Mouse (Mus musculus) left cerebral cortex, postnatal 36 days (tissue): ENCODE measurements at regions not wholly inside any gene's neighbourhood (a gene's known extent, or its start where the extent isn't known, plus 50 kb on each side); places are given as distances from the start of the nearest gene placed in this dataset.

Experiments used
- DNase-seq, 2 experiments: peaks; one replicate each; pipeline ENCODE4 v3.0.0; 2021 to 2022; ENCODE audit warnings: low spot score in 2 of 2, mixed read lengths in 1 of 2
- intact Hi-C: fragments of 180-260 bp; cut with DNase I; formaldehyde crosslinking; loops from one replicate; pipeline ENCODE4 v1.15.1; 2025

GRCm38 (mm10) chr16:50863565-50863964 lies 272.6 kb upstream of the Ccdc54 start:
- no peak for DNase-seq
- intact Hi-C loops, result no loop called here

DNA sequence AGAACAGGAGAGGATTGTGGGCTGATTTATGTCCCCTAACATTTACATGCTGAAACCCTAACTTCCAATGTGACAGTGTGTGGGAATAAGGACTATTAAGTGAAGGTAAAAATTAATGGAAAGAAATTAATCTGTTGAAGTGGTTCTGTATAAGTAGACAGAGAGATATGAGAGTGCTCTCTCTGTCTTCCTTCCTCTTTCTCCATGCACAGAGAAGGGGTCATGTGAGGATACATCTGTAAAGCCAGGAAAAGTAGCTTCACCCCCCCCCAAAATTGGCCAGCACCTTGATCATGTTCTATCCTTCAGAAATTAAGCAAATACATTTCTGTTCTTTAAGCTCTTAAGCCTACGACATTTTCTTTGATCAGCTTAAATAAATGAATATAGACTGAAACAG lies 268.6 kb upstream of the Ccdc54 start:
- no peak for DNase-seq
- intact Hi-C loops, result no loop called here

- intact Hi-C loops, result no loop called here
- DNase-seq, result no peak
Observed at GRCm38 (mm10) chr16:50852081-50852480, 261.1 kb upstream of the Ccdc54 start.

DNA sequence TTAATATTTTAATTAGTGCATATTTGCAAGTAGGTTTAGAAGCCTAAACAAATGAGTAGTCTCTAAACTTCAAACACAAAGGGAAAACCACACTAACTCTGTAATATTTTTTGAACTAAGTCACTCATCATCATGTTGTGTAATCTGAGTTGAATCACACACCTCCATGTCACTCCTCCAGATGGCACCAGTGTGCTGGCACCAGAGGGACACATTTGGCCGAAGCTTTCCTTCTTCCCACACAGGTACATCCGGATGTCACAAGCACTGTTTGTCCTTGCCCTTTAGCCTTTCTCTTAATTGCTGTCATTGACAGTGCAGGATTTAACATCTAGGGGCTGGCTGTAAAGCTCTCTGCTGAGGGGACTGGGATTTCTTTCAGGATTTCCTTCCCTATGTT lies 256.7 kb upstream of the Ccdc54 start:
- DNase-seq, result peak; percentile 18

DNA sequence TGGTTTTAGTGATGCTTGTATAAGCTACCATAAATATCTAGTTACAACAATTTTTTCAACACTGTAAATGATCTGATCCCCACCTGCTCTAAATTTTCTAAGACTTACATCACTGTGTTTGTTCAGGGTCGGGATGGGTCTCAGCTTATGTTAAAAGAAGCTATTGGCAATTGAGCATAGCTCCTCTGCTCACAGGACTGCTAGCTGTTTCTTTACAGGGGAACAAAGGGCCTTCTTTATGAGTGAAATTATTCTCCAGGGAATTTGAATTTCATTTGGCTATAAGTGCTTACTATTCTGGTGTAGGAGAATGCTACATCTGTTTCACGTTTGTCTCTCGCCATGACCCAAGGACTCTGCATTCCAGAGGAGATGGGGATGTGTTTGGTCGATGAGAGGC lies 255.6 kb upstream of the Ccdc54 start:
- intact Hi-C loops, result no loop called here
- DNase-seq, result no peak

More for the DNA sequence above, 256.7 kb upstream of the Ccdc54 start:
- intact Hi-C loops, result no loop called here

GRCm38 (mm10) chr16:50841677-50842580 lies 251.0 kb upstream of the Ccdc54 start:
- intact Hi-C loops, result loop anchor here (5.0 kb wide), 2 partner anchors 475 to 1340 kb away; no protein-coding TSS in a partner anchor
- DNase-seq, result peak; percentile 66 to 75

DNA sequence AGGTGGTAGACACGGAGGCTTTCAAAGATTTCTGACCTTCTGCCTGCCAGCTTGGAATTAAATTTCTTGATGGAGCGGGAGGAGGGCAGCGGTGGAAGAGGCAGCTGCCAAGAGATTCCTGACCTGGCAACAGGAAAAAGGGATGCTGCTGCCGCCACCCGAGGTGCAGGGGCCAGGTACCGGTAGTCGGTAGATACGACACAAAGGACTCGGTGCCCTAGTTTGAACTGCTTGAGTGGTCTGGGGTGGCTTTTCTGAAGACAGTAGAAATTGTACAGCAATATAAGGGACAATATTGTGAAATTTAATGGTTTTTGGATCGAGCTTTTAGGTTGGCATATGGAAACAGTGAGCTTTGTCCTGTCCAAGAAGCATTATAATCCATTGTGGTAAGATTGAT lies 250.3 kb upstream of the Ccdc54 start:
- intact Hi-C loops, result loop anchor here (5.0 kb wide), 2 partner anchors 476 to 1341 kb away; no protein-coding TSS in a partner anchor

DNA sequence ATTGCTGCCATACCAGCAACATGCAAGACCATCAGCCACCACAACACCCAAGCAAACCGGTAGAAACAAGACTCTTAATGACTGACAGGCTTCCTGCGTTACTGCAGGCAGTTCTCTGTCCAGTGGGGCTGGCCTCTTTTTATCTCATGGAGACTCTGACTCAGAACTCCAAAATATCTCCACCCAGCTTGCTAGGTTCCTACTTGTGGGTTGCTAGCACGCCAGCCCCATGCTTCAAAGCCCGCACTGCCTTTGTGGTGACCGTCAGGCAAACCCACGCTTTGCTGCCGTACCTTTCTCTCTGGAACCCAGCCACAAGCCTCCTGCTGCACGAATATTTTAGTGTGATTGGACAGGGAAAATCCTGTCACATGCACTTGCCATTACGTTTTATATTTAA lies 248.7 kb upstream of the Ccdc54 start:
- intact Hi-C loops, result loop anchor here (5.0 kb wide), 2 partner anchors 478 to 1343 kb away; no protein-coding TSS in a partner anchor
- peak; percentile 21 to 37 for DNase-seq

More for the DNA sequence above, 250.3 kb upstream of the Ccdc54 start:
- no peak for DNase-seq

DNA sequence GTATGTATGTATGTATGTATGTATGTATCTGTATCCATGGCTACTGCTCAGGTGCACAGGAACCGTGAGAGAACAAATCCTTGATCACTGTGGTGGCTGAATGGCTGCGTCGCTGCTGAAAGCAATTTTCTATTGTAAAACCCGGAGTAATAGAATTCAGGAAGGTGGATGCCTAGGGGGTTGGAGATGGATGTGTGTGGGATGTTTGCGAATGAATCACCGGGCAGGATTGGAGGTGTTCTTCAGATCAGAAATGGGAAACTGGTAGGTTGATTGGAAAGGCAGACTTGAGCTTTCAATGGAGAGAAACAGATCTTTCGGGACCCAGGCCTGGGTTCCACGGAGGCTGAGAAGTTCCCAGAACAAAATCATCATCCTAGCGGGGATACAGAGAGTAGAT lies 246.5 kb upstream of the Ccdc54 start:
- no peak for DNase-seq
- intact Hi-C loops, result no loop called here

DNA sequence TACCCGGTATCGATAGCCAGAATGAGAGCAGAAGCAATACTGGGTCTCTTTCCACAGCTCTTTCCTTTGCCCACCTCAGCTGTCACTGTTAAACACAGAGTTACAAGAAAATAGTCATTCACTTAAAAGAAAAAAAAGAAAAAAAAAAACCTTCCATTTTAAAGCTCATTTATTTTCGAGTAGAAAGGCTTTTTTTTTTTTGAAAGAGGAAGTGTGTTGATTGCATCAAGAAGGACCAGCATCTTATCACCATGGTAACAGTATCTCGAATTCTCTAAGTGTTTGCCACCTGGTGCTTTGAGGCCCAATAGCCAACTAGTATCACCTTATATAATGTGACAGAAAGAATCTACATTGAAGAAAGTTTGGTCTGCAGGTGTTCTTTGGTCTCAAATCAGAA lies 245.5 kb upstream of the Ccdc54 start:
- intact Hi-C loops, result no loop called here
- no peak for DNase-seq

DNA sequence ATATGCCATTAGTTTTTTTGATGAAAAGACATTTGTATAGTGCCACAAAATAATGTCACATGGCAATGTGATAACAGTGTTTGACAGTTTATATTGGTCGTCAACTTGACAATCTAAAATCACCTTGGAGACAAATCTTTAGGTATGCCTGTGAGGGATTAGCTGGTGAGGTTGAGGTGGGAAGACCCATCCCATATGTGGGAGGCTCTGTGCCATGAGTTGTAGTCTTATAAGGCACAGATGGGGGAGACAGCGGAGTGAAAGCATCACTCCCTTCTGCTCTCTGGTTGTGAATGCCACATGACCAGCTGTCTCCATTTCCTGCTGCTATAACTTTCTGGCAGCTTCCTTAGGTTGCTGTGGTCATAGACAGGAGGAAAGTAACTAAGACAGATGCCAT lies 242.4 kb upstream of the Ccdc54 start:
- DNase-seq, result no peak
- intact Hi-C loops, result no loop called here

DNA sequence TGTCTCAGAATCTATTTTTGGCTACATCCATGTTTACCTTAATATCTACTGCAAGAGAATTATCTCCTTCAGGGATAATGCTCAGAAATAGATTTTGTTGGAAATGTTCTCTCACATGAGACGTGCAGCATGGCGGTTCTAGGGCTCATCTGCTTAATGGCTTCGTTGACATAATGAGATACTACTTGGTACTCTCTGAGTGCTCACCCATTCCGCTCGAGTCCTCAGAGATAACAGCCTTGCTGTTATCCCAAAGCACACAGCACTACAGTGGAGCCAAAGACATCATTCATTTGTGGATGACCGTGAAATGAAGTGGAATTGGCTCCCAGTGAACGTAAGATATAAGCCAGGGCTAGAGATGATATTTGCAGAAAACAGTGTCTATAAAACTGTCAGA lies 231.4 kb upstream of the Ccdc54 start:
- intact Hi-C loops, result no loop called here

GRCm38 (mm10) chr16:50814626-50815025 lies 223.7 kb upstream of the Ccdc54 start:
- no peak for DNase-seq
- intact Hi-C loops, result no loop called here

More for the DNA sequence above, 231.4 kb upstream of the Ccdc54 start:
- no peak for DNase-seq

DNA sequence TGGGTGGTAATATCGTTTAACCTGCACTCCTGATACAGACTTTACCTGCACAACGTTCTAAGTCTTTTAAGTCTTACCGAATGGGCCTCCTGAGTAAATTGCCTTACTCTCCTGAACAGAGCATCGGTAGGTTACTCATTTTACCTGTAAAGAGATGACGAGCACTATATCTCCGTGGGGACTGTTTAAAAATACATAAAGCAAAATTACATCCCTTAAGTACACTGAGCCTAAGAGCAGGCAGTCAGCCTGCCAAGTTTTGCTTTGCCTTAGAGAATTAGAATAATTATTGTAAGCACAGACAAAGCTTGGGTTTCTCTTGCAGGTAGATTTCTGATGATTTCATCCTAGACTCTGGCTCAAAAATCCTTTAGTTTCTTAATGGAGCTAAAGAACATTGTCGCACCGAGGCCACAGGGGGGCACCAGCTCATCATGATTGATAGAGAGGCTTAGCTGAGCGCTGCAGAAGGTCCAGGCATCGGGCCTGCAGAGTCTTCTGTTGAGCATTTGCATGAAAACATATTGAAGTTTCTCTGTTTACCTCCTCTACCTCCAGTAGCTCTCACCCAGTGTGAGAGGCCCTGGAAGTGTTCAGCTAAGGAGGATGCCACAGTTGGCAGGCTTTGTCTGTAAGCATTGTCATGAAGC lies 208.3 kb upstream of the Ccdc54 start:
- DNase-seq, result peak; percentile 68 to 71
- intact Hi-C loops, result no loop called here

GRCm38 (mm10) chr16:50798095-50798494 lies 207.1 kb upstream of the Ccdc54 start:
- no peak for DNase-seq
- intact Hi-C loops, result no loop called here

- intact Hi-C loops, result no loop called here
- DNase-seq, result no peak
Observed at GRCm38 (mm10) chr16:50792960-50793359, 202.0 kb upstream of the Ccdc54 start.

DNA sequence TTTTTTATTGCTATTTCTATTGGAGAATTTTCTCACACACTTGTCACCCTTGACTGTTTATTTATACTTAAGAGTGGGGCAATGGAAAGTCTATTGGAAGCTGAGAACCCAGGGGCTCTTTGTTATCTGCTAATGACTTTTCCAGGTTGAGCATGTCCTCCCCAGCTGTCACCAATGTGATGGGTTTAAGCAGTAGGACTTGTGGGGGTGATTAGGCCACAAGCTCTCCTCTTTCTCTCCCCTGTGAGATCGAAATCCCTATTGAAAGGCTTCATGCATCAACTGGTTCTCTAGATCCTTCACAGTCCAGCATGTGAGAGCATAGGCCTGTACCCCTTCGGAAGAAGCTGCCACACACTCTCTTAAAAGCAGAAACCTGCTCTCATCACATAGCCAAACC lies 201.6 kb upstream of the Ccdc54 start:
- DNase-seq, result no peak
- intact Hi-C loops, result no loop called here

DNA sequence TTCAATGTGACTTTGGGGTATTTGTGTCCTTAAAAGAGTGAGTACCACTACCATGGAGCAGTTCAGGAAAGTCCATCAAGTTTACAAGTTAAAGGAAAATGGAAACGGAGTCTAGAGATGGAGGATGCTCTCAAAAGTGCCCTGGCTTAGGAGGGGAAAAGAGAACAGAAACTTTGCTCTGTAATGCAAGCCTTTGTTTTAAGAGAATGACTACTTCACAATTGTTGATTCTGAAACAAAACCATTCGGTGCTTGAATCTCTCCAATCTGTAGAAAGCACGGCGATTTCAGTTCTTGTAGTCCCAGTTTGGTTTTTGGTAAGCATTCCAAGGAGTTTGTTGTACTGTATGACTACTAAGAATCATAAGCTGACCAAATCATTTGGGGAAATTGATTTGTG lies 197.7 kb upstream of the Ccdc54 start:
- DNase-seq, result no peak

GRCm38 (mm10) chr16:50786199-50786598 lies 195.2 kb upstream of the Ccdc54 start:
- intact Hi-C loops, result no loop called here

More for the DNA sequence above, 197.7 kb upstream of the Ccdc54 start:
- intact Hi-C loops, result no loop called here

DNA sequence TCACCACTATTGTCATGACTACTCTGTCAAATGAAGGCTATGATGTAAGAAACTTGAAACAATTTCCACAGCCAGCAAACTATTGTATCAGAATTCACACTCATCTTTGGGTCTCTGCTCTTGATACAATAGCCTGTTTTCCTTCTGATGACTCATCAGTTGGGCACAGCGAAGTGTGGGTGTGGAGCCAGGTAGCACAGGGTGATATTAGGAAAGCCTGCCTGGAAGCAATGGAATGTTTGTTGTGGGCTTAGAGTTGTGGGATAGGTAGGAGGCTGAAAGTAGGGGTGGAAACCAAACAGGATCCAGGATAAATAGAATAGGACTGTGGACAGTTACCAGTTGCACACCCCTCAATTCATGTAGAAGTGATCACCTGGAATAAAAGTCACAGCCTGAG lies 194.4 kb upstream of the Ccdc54 start:
- DNase-seq, result no peak
- intact Hi-C loops, result no loop called here

More at GRCm38 (mm10) chr16:50786199-50786598, 195.2 kb upstream of the Ccdc54 start:
- DNase-seq, result no peak
